Mouse (Mus musculus) liver, postnatal 0 days (tissue): ENCODE measurements around the gene Cers4. TPM values are rescaled to one million over a fixed set of nuclear protein-coding genes. Genes with fewer than 3 reads are reported as not detected.

Experiments
- ATAC-seq: fragments of 200-750 bp; cut with Nextera tagmentation; 2 replicates; pipeline ENCODE4 v1.8.0; 2017; ENCODE audit warnings: mild to moderate bottlenecking, moderate library complexity
- DNase-seq: peaks from one replicate; pipeline ENCODE4 v3.0.0-alpha.2; 2016
- H3K27ac ChIP-seq: fragments of 300-500 bp; sonication (generic); 2 replicates; pipeline ENCODE4 v1.5.1; 2014; ENCODE audit warnings: antibody characterized with exemption, moderate library complexity, mild to moderate bottlenecking, low read depth
- H3K27me3 ChIP-seq: fragments of 300-500 bp; sonication (generic); 2 replicates; pipeline ENCODE4 v1.6.1; 2014; ENCODE audit warnings: low read length, control low read depth, mixed read lengths; ENCODE audit not compliant: insufficient read depth
- H3K36me3 ChIP-seq: fragments of 300-500 bp; sonication (generic); replicated peaks from 2 replicates; pipeline ENCODE4 v1.6.1; 2014; ENCODE audit warnings: mild to moderate bottlenecking, control low read depth, low read length, moderate library complexity, mixed read lengths; ENCODE audit not compliant: insufficient read depth
- H3K4me1 ChIP-seq: fragments of 300-500 bp; sonication (generic); 2 replicates; pipeline ENCODE4 v1.6.1; 2014; ENCODE audit warnings: antibody characterized with exemption, mild to moderate bottlenecking, control low read depth; ENCODE audit not compliant: insufficient read depth
- H3K4me2 ChIP-seq: fragments of 300-500 bp; sonication (generic); 2 replicates; pipeline ENCODE4 v1.6.1; 2014; ENCODE audit warnings: low read depth, mild to moderate bottlenecking, low read length, moderate library complexity, mixed read lengths
- H3K4me3 ChIP-seq: fragments of 300-500 bp; sonication (generic); 2 replicates; pipeline ENCODE4 v1.5.1; 2014; ENCODE audit warnings: low read depth, low read length
- H3K9ac ChIP-seq: fragments of 300-500 bp; sonication (generic); replicated peaks from 2 replicates; pipeline ENCODE4 v1.6.1; 2014; ENCODE audit warnings: mild to moderate bottlenecking, moderate library complexity
- H3K9me3 ChIP-seq: fragments of 300-500 bp; sonication (generic); 2 replicates; pipeline ENCODE4 v1.6.1; 2016; ENCODE audit warnings: mild to moderate bottlenecking, control low read depth, low read length, mixed read lengths
- CTCF ChIP-seq: sonication (generic); IDR thresholded peaks from 2 replicates; pipeline ENCODE4 v1.5.1; 2016; ENCODE audit warnings: antibody characterized with exemption, low read depth
- EP300 ChIP-seq: IDR thresholded peaks from 2 replicates; pipeline ENCODE4 v1.6.1; 2016; ENCODE audit warnings: antibody characterized with exemption, low read depth, mild to moderate bottlenecking
- WGBS: fragments of 180-500 bp; shearing (Covaris S2); extraction: QIAGEN DNeasy Blood & Tissue Kit; methylation state at CpG from one replicate; pipeline ENCODE4 v1.1.7; 2014; ENCODE audit not compliant: insufficient replicate concordance; 5-methylcytosine and 5-hydroxymethylcytosine counted together
- polyA plus RNA-seq: library from polyadenylated mRNA; unstranded; fragments of >200 nt; fragmentation: Nextera tagmentation; extraction: Ambion mirVana; gene quantifications from 2 replicates; pipeline ENCODE4 v1.2.1, GENCODE M21; 2015

Cers4 gene
- polyA plus RNA-seq, 1 experiment from 2014 or later = 3.9 TPM

GRCm38 (mm10) chr8:4482501-4482900 lies 10.3 kb upstream of the Cers4 start:
- Histone ChIP-seq H3K4me3 (no peak overlapping the region), H3K4me2 (no peak overlapping the region), H3K4me1 (no peaks in the 10 kb centered on the region), H3K36me3 (no peaks in the 10 kb centered on the region), H3K27ac (no peak overlapping the region), H3K9me3 (no peaks in the 10 kb centered on the region), H3K27me3 (no peaks in the 10 kb centered on the region), H3K9ac (no peak overlapping the region)
- ATAC-seq = no peak
- TF ChIP-seq CTCF (no peak), EP300 (no peak)
- DNase-seq = no peak
- WGBS = 77% methylated on average over 4 of the region's 4 CpGs

- DNase-seq = no peak
Observed at GRCm38 (mm10) chr8:4483330-4483729, 9.5 kb upstream of the Cers4 start.

GRCm38 (mm10) chr8:4493686-4494440 lies 1.0 kb downstream of the Cers4 start:
- ATAC-seq (peak; percentile 24; the same call in 1 of the 2 replicates), DNase-seq (peak; percentile 20)
- peak overlapping the region; percentile 44; the same call in 1 of the 2 replicates for H3K27ac ChIP-seq

More at GRCm38 (mm10) chr8:4483330-4483729, 9.5 kb upstream of the Cers4 start:
- no peaks in the 10 kb centered on the region for H3K9me3 ChIP-seq
- no peaks in the 10 kb centered on the region for H3K4me1 ChIP-seq
- H3K36me3 ChIP-seq = no peaks in the 10 kb centered on the region
- H3K27ac ChIP-seq = no peak overlapping the region
- WGBS = 68% methylated on average over 6 of the region's 6 CpGs
- no peak overlapping the region for H3K4me2 ChIP-seq
- H3K27me3 ChIP-seq = no peaks in the 10 kb centered on the region
- TF ChIP-seq EP300 = no peak
- no peak for TF ChIP-seq CTCF
- no peak overlapping the region for H3K9ac ChIP-seq
- no peak overlapping the region for H3K4me3 ChIP-seq
- ATAC-seq = no peak

GRCm38 (mm10) chr8:4495976-4496375 lies 3.1 kb downstream of the Cers4 start:
- Histone ChIP-seq H3K9me3 (no peaks in the 10 kb centered on the region), H3K4me1 (peaks cover 10% of the 10 kb centered on the region; the same call in 1 of the 2 replicates), H3K4me2 (no peak overlapping the region), H3K27ac (no peak overlapping the region), H3K27me3 (no peaks in the 10 kb centered on the region), H3K9ac (no peak overlapping the region), H3K36me3 (no peaks in the 10 kb centered on the region), H3K4me3 (no peak overlapping the region)
- DNase-seq (no peak), ATAC-seq (no peak)
- 70% methylated on average over 6 of the region's 6 CpGs for WGBS
- TF ChIP-seq EP300 (no peak), CTCF (no peak)

More at GRCm38 (mm10) chr8:4493686-4494440, 1.0 kb downstream of the Cers4 start:
- H3K4me2 ChIP-seq = peak overlapping the region; percentile 76
- H3K9ac ChIP-seq = peak overlapping the region; percentile 62
- WGBS = 10% methylated on average over 21 of the region's 21 CpGs
- H3K4me1 ChIP-seq = peaks cover 10% of the 10 kb centered on the region; the same call in 1 of the 2 replicates
- H3K27me3 ChIP-seq = no peaks in the 10 kb centered on the region
- TF ChIP-seq EP300 (no peak), CTCF (no peak)
- peak overlapping the region; percentile 58 for H3K4me3 ChIP-seq
- H3K9me3 ChIP-seq = no peaks in the 10 kb centered on the region
- no peaks in the 10 kb centered on the region for H3K36me3 ChIP-seq

- Histone ChIP-seq H3K9me3 (no peaks in the 10 kb centered on the region), H3K4me3 (no peak overlapping the region), H3K27me3 (no peaks in the 10 kb centered on the region), H3K9ac (no peak overlapping the region), H3K27ac (no peak overlapping the region), H3K4me2 (no peak overlapping the region), H3K36me3 (no peaks in the 10 kb centered on the region), H3K4me1 (peaks cover 10% of the 10 kb centered on the region; the same call in 1 of the 2 replicates)
- TF ChIP-seq EP300 = no peak
- no peak for TF ChIP-seq CTCF
- 61% methylated on average over 1 of the region's 1 CpGs for WGBS
- ATAC-seq (no peak), DNase-seq (no peak)
Observed at GRCm38 (mm10) chr8:4497610-4498009, 4.8 kb downstream of the Cers4 start.

- H3K4me3 ChIP-seq = no peak overlapping the region
- H3K4me2 ChIP-seq = no peak overlapping the region
- H3K9ac ChIP-seq = no peak overlapping the region
- DNase-seq (no peak), ATAC-seq (no peak)
- no peaks in the 10 kb centered on the region for H3K9me3 ChIP-seq
- no peaks in the 10 kb centered on the region for H3K27me3 ChIP-seq
- no peak for TF ChIP-seq EP300
- TF ChIP-seq CTCF = no peak
- H3K4me1 ChIP-seq = no peaks in the 10 kb centered on the region
- 57% methylated on average over 1 of the region's 1 CpGs for WGBS
- no peak overlapping the region for H3K27ac ChIP-seq
- H3K36me3 ChIP-seq = no peaks in the 10 kb centered on the region
Observed at GRCm38 (mm10) chr8:4505364-4505763, 12.5 kb downstream of the Cers4 start.
